Mouse (Mus musculus) gastrocnemius, postnatal 10 days (tissue): ENCODE results near the gene Tnfrsf22. TPM values are rescaled to one million over a fixed set of nuclear protein-coding genes. Genes with fewer than 3 reads are reported as not detected.
"Not testable (repeated sequence)": the region's sequence is repeated elsewhere in the genome, so short reads cannot be mapped to it uniquely, and the experiment has no call there.

Experiments used
- DNase-seq: peaks from one replicate; pipeline ENCODE4 v3.0.0; 2021; ENCODE audit warnings: mixed read lengths
- long read RNA-seq, 2 experiments: library from polyadenylated mRNA; stranded (forward); transcript quantifications; one replicate each; pipeline ENCODE4 v2.0.0; 2021
- total RNA-seq, 2 experiments: library from RNA; stranded (reverse); gene quantifications; 2 replicates each; pipeline ENCODE4 v1.2.3; 2021

Tnfrsf22 gene
- total RNA-seq = 1 to 10 TPM; 2.5 to 3.9 TPM
- long read RNA-seq, experiment 1 = 0 reads
- long read RNA-seq, experiment 2, full-length matches to known transcripts = 1 of 3 reads
- long read RNA-seq, experiment 2, partial matches to known transcripts = 1 of 3 reads
- long read RNA-seq, experiment 2, other reads (novel, unspliced or antisense) = 1 of 3 reads

GRCm38 (mm10) chr7:143649034-143649768 lies at the start of gene Tnfrsf22:
Gene Tnfrsf22 (minus strand): TSS chr7:143649661.
- DNase-seq = peak; percentile 77

GRCm38 (mm10) chr7:143696140-143696539 lies 46.7 kb upstream of the Tnfrsf22 start:
- peak; percentile 33 for DNase-seq

GRCm38 (mm10) chr7:143694550-143694949 lies 45.1 kb upstream of the Tnfrsf22 start:
- no peak for DNase-seq

GRCm38 (mm10) chr7:143692746-143693510 lies 43.5 kb upstream of the Tnfrsf22 start:
- DNase-seq = no peak

- no peak for DNase-seq
These were observed 42.4 kb upstream of the Tnfrsf22 start for GRCm38 (mm10) chr7:143691909-143692308.

- no peak for DNase-seq
These were observed 41.7 kb upstream of the Tnfrsf22 start for GRCm38 (mm10) chr7:143691181-143691580.

GRCm38 (mm10) chr7:143689946-143690345 lies 40.5 kb upstream of the Tnfrsf22 start:
- no peak for DNase-seq

- no peak for DNase-seq
These were observed 40.0 kb upstream of the Tnfrsf22 start for GRCm38 (mm10) chr7:143689481-143689880.

- DNase-seq = not testable (repeated sequence)
These were observed 37.2 kb upstream of the Tnfrsf22 start for GRCm38 (mm10) chr7:143686676-143687075.

GRCm38 (mm10) chr7:143686191-143686590 lies 36.7 kb upstream of the Tnfrsf22 start:
- DNase-seq = not testable (repeated sequence)

- peak; percentile 53 for DNase-seq
These were observed 36.1 kb upstream of the Tnfrsf22 start, which contains the start of gene Tnfrsf23 for GRCm38 (mm10) chr7:143685359-143686067. Gene Tnfrsf23 (minus strand): TSS chr7:143685872.

GRCm38 (mm10) chr7:143684569-143684968 lies 35.1 kb upstream of the Tnfrsf22 start:
- DNase-seq = not testable (repeated sequence)

GRCm38 (mm10) chr7:143681566-143681965 lies 32.1 kb upstream of the Tnfrsf22 start:
- DNase-seq = no peak

GRCm38 (mm10) chr7:143680836-143681235 lies 31.4 kb upstream of the Tnfrsf22 start:
- DNase-seq = not testable (repeated sequence)

GRCm38 (mm10) chr7:143679650-143680049 lies 30.2 kb upstream of the Tnfrsf22 start:
- not testable (repeated sequence) for DNase-seq

GRCm38 (mm10) chr7:143666427-143667311 lies 17.2 kb upstream of the Tnfrsf22 start:
- no peak for DNase-seq

- DNase-seq = no peak
These were observed 14.0 kb upstream of the Tnfrsf22 start for GRCm38 (mm10) chr7:143663470-143663869.

- no peak for DNase-seq
These were observed 11.3 kb upstream of the Tnfrsf22 start for GRCm38 (mm10) chr7:143660797-143661196.

- not testable (repeated sequence) for DNase-seq
These were observed 397 bp upstream of the Tnfrsf22 start for GRCm38 (mm10) chr7:143649769-143650346.

GRCm38 (mm10) chr7:143643949-143644348 lies 5.5 kb downstream of the Tnfrsf22 start:
- not testable (repeated sequence) for DNase-seq

- DNase-seq = no peak
These were observed 12.8 kb downstream of the Tnfrsf22 start for GRCm38 (mm10) chr7:143636674-143637073.
